Mouse (Mus musculus): ENCODE data around the gene Pcca. TPM values are rescaled to one million over a fixed set of nuclear protein-coding genes. Genes with fewer than 3 reads are reported as not detected.

Gene Pcca
- polyA plus RNA-seq, 1 experiment from 2014 or later, result 28.4 TPM

GRCm38 (mm10) chr14:122713793-122714192 is 179.7 kb downstream of the Pcca start:
- Histone ChIP-seq H3K9ac (no peak overlapping the region), H3K27ac (ENCODE audit: poor library complexity, severe bottlenecking) (no peak overlapping the region), H3K4me1 (replicated peaks) (0 out of 2 replicates have a peak, but pooled peaks cover 4% of the 10 kb centered on the region), H3K36me3 (no peaks in the 10 kb centered on the region), H3K4me2 (no peak overlapping the region), H3K9me3 (replicated peaks) (no peaks in the 10 kb centered on the region), H3K27me3 (replicated peaks) (no peaks in the 10 kb centered on the region), H3K4me3 (no peak overlapping the region)
- 93% methylated on average over 5 of the region's 5 CpGs for WGBS
- no peak for ATAC-seq (ENCODE audit: insufficient number of reproducible peaks, low FRiP score)

- no peak overlapping the region for H3K9ac ChIP-seq
- 0 out of 2 replicates have a peak, but pooled peaks cover 4% of the 10 kb centered on the region for H3K4me1 ChIP-seq (replicated peaks)
- H3K36me3 ChIP-seq, result no peaks in the 10 kb centered on the region
- H3K27me3 ChIP-seq (replicated peaks), result no peaks in the 10 kb centered on the region
- no peak overlapping the region for H3K4me2 ChIP-seq
- H3K4me3 ChIP-seq, result no peak overlapping the region
- no peak overlapping the region for H3K27ac ChIP-seq (ENCODE audit: poor library complexity, severe bottlenecking)
- WGBS, result 76% methylated on average over 1 of the region's 1 CpGs
- H3K9me3 ChIP-seq (replicated peaks), result no peaks in the 10 kb centered on the region
- no peak for ATAC-seq (ENCODE audit: insufficient number of reproducible peaks, low FRiP score)
These were observed 180.8 kb downstream of the Pcca start for GRCm38 (mm10) chr14:122714911-122715310.

GRCm38 (mm10) chr14:122716057-122716456 is 181.9 kb downstream of the Pcca start:
- Histone ChIP-seq H3K4me3 (no peak overlapping the region), H3K36me3 (no peaks in the 10 kb centered on the region), H3K9me3 (replicated peaks) (no peaks in the 10 kb centered on the region), H3K9ac (no peak overlapping the region), H3K4me1 (replicated peaks) (0 out of 2 replicates have a peak, but pooled peaks cover 4% of the 10 kb centered on the region), H3K27ac (ENCODE audit: poor library complexity, severe bottlenecking) (no peak overlapping the region), H3K4me2 (no peak overlapping the region), H3K27me3 (replicated peaks) (no peaks in the 10 kb centered on the region)
- no peak for ATAC-seq (ENCODE audit: insufficient number of reproducible peaks, low FRiP score)

GRCm38 (mm10) chr14:122719496-122720080 is 185.5 kb downstream of the Pcca start:
- 90% methylated on average over 8 of the region's 8 CpGs for WGBS
- Histone ChIP-seq H3K9me3 (replicated peaks) (no peaks in the 10 kb centered on the region), H3K4me3 (no peak overlapping the region), H3K4me1 (replicated peaks) (0 out of 2 replicates have a peak, but pooled peaks cover 4% of the 10 kb centered on the region), H3K4me2 (no peak overlapping the region), H3K36me3 (no peaks in the 10 kb centered on the region), H3K27ac (ENCODE audit: poor library complexity, severe bottlenecking) (no peak overlapping the region), H3K9ac (no peak overlapping the region), H3K27me3 (replicated peaks) (no peaks in the 10 kb centered on the region)
- ATAC-seq (ENCODE audit: insufficient number of reproducible peaks, low FRiP score), result no peak

- H3K36me3 ChIP-seq, result no peaks in the 10 kb centered on the region
- no peaks in the 10 kb centered on the region for H3K9me3 ChIP-seq (replicated peaks)
- H3K9ac ChIP-seq, result no peak overlapping the region
- H3K27me3 ChIP-seq (replicated peaks), result no peaks in the 10 kb centered on the region
- 0 out of 2 replicates have a peak, but pooled peaks cover 4% of the 10 kb centered on the region for H3K4me1 ChIP-seq (replicated peaks)
- 72% methylated on average over 3 of the region's 3 CpGs for WGBS
- no peak for ATAC-seq (ENCODE audit: insufficient number of reproducible peaks, low FRiP score)
- H3K4me3 ChIP-seq, result no peak overlapping the region
- no peak overlapping the region for H3K4me2 ChIP-seq
- H3K27ac ChIP-seq (ENCODE audit: poor library complexity, severe bottlenecking), result no peak overlapping the region
These were observed 186.9 kb downstream of the Pcca start for GRCm38 (mm10) chr14:122720989-122721388.

GRCm38 (mm10) chr14:122721750-122722149 is 187.6 kb downstream of the Pcca start:
- no peak overlapping the region for H3K27ac ChIP-seq (ENCODE audit: poor library complexity, severe bottlenecking)
- H3K36me3 ChIP-seq, result no peaks in the 10 kb centered on the region
- H3K9ac ChIP-seq, result no peak overlapping the region
- no peaks in the 10 kb centered on the region for H3K27me3 ChIP-seq (replicated peaks)
- H3K4me2 ChIP-seq, result no peak overlapping the region
- no peaks in the 10 kb centered on the region for H3K9me3 ChIP-seq (replicated peaks)
- H3K4me1 ChIP-seq (replicated peaks), result 0 out of 2 replicates have a peak, but pooled peaks cover 4% of the 10 kb centered on the region
- 45% methylated on average over 4 of the region's 4 CpGs for WGBS
- no peak for ATAC-seq (ENCODE audit: insufficient number of reproducible peaks, low FRiP score)
- no peak overlapping the region for H3K4me3 ChIP-seq

GRCm38 (mm10) chr14:122726456-122726855 is 192.3 kb downstream of the Pcca start:
- Histone ChIP-seq H3K9ac (no peak overlapping the region), H3K4me2 (no peak overlapping the region), H3K27ac (ENCODE audit: poor library complexity, severe bottlenecking) (no peak overlapping the region), H3K27me3 (replicated peaks) (no peaks in the 10 kb centered on the region), H3K9me3 (replicated peaks) (no peaks in the 10 kb centered on the region), H3K4me3 (no peak overlapping the region), H3K36me3 (no peaks in the 10 kb centered on the region), H3K4me1 (replicated peaks) (no peaks in the 10 kb centered on the region)
- ATAC-seq (ENCODE audit: insufficient number of reproducible peaks, low FRiP score), result no peak
- 96% methylated on average over 1 of the region's 1 CpGs for WGBS

- Histone ChIP-seq H3K4me1 (replicated peaks) (no peaks in the 10 kb centered on the region), H3K4me2 (no peak overlapping the region), H3K27me3 (replicated peaks) (no peaks in the 10 kb centered on the region), H3K36me3 (no peaks in the 10 kb centered on the region), H3K27ac (ENCODE audit: poor library complexity, severe bottlenecking) (no peak overlapping the region), H3K4me3 (no peak overlapping the region), H3K9me3 (replicated peaks) (no peaks in the 10 kb centered on the region), H3K9ac (no peak overlapping the region)
- no peak for ATAC-seq (ENCODE audit: insufficient number of reproducible peaks, low FRiP score)
- WGBS, result 76% methylated on average over 4 of the region's 4 CpGs
These were observed 195.4 kb downstream of the Pcca start for GRCm38 (mm10) chr14:122729431-122730073.

- H3K27ac ChIP-seq (ENCODE audit: poor library complexity, severe bottlenecking), result no peak overlapping the region
- H3K36me3 ChIP-seq, result no peaks in the 10 kb centered on the region
- whole genome bisulfite sequencing, result 66% methylated on average over 4 of the region's 4 CpGs
- H3K4me2 ChIP-seq, result no peak overlapping the region
- no peak overlapping the region for H3K4me3 ChIP-seq
- H3K4me1 ChIP-seq (replicated peaks), result no peaks in the 10 kb centered on the region
- H3K27me3 ChIP-seq (replicated peaks), result no peaks in the 10 kb centered on the region
- no peak overlapping the region for H3K9ac ChIP-seq
- ATAC-seq (ENCODE audit: insufficient number of reproducible peaks, low FRiP score), result no peak
- no peaks in the 10 kb centered on the region for H3K9me3 ChIP-seq (replicated peaks)
These were observed 196.9 kb downstream of the Pcca start for GRCm38 (mm10) chr14:122730921-122731551.

- H3K36me3 ChIP-seq, result no peaks in the 10 kb centered on the region
- no peaks in the 10 kb centered on the region for H3K4me1 ChIP-seq (replicated peaks)
- no peak overlapping the region for H3K4me2 ChIP-seq
- no peak overlapping the region for H3K4me3 ChIP-seq
- no peak for ATAC-seq (ENCODE audit: insufficient number of reproducible peaks, low FRiP score)
- H3K9me3 ChIP-seq (replicated peaks), result no peaks in the 10 kb centered on the region
- no peak overlapping the region for H3K27ac ChIP-seq (ENCODE audit: poor library complexity, severe bottlenecking)
- H3K9ac ChIP-seq, result no peak overlapping the region
- H3K27me3 ChIP-seq (replicated peaks), result no peaks in the 10 kb centered on the region
These were observed 202.7 kb downstream of the Pcca start for GRCm38 (mm10) chr14:122736806-122737205.

- H3K4me3 ChIP-seq, result no peak overlapping the region
- H3K27me3 ChIP-seq (replicated peaks), result no peaks in the 10 kb centered on the region
- no peak for ATAC-seq (ENCODE audit: insufficient number of reproducible peaks, low FRiP score)
- H3K4me1 ChIP-seq (replicated peaks), result no peaks in the 10 kb centered on the region
- no peaks in the 10 kb centered on the region for H3K9me3 ChIP-seq (replicated peaks)
- H3K36me3 ChIP-seq, result no peaks in the 10 kb centered on the region
- WGBS, result 78% methylated on average over 3 of the region's 3 CpGs
- no peak overlapping the region for H3K4me2 ChIP-seq
- no peak overlapping the region for H3K9ac ChIP-seq
- no peak overlapping the region for H3K27ac ChIP-seq (ENCODE audit: poor library complexity, severe bottlenecking)
These were observed 214.0 kb downstream of the Pcca start for GRCm38 (mm10) chr14:122747860-122748842.

Measured in heart, embryonic 12.5 days (tissue).